Mouse (Mus musculus): Measurements from ENCODE around the gene Tacr2. TPM values are rescaled to one million over a fixed set of nuclear protein-coding genes. Genes with fewer than 3 reads are reported as not detected.

The Tacr2 gene
- polyA plus RNA-seq, 1 experiment = 0.19 TPM

GRCm38 (mm10) chr10:62222777-62223176 is 29.5 kb upstream of the Tacr2 start:
- TF ChIP-seq CTCF (IDR thresholded peaks at IDR 0.05; ENCODE audit: borderline replicate concordance, control insufficient read depth, extremely low read depth, insufficient read depth, low read length, poor library complexity) (no peak), POLR2A (IDR thresholded peaks at IDR 0.05; ENCODE audit: control insufficient read depth, extremely low read depth, insufficient read depth, low read length, poor library complexity) (no peak)
- H3K36me3 ChIP-seq (ENCODE audit: control insufficient read depth, insufficient read depth, low read length) = no peaks in the 10 kb centered on the region
- no peak for DNase-seq
- H3K27ac ChIP-seq (ENCODE audit: control insufficient read depth, insufficient read depth, low read length) = no peak overlapping the region
- no peaks in the 10 kb centered on the region for H3K4me1 ChIP-seq (replicated peaks; ENCODE audit: control insufficient read depth, insufficient read depth, low read length)
- H3K27me3 ChIP-seq (ENCODE audit: control insufficient read depth, insufficient read depth, low read length) = no peaks in the 10 kb centered on the region
- 90% methylated on average over 17 of the region's 17 CpGs for WGBS
- H3K4me3 ChIP-seq (ENCODE audit: control insufficient read depth, insufficient read depth, low read length) = no peak overlapping the region

DNA sequence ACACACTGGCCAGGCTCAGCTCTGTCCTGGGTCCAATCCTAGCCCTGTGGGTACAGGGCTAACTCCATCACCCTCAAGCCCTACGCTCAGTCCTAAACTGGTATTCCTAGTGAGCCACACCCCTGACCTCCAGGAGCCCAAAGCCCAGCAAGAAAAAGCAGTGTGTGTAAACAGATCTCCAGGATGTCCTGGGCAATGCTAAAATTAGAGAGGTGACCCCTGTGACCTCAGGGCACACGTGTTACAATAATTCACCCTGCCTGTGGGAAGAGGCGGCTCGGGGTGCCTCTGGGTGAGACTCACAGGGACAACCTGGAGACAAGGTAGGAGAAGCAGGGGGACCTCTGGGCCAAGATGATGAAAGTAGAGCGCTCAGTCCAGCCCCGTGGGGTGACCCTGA is 28.0 kb upstream of the Tacr2 start:
- WGBS = 73% methylated on average over 6 of the region's 6 CpGs
- TF ChIP-seq POLR2A (IDR thresholded peaks at IDR 0.05; ENCODE audit: control insufficient read depth, extremely low read depth, insufficient read depth, low read length, poor library complexity) (no peak), CTCF (IDR thresholded peaks at IDR 0.05; ENCODE audit: borderline replicate concordance, control insufficient read depth, extremely low read depth, insufficient read depth, low read length, poor library complexity) (no peak)
- no peak for DNase-seq
- Histone ChIP-seq H3K4me3 (ENCODE audit: control insufficient read depth, insufficient read depth, low read length) (no peak overlapping the region), H3K27ac (ENCODE audit: control insufficient read depth, insufficient read depth, low read length) (no peak overlapping the region), H3K4me1 (replicated peaks; ENCODE audit: control insufficient read depth, insufficient read depth, low read length) (no peaks in the 10 kb centered on the region), H3K27me3 (ENCODE audit: control insufficient read depth, insufficient read depth, low read length) (no peaks in the 10 kb centered on the region), H3K36me3 (ENCODE audit: control insufficient read depth, insufficient read depth, low read length) (no peaks in the 10 kb centered on the region)

GRCm38 (mm10) chr10:62225839-62226238 is 26.4 kb upstream of the Tacr2 start:
- H3K4me3 ChIP-seq (ENCODE audit: control insufficient read depth, insufficient read depth, low read length) = no peak overlapping the region
- no peak overlapping the region for H3K27ac ChIP-seq (ENCODE audit: control insufficient read depth, insufficient read depth, low read length)
- H3K4me1 ChIP-seq (replicated peaks; ENCODE audit: control insufficient read depth, insufficient read depth, low read length) = peaks cover 5% of the 10 kb centered on the region
- TF ChIP-seq CTCF (IDR thresholded peaks at IDR 0.05; ENCODE audit: borderline replicate concordance, control insufficient read depth, extremely low read depth, insufficient read depth, low read length, poor library complexity) = no peak
- no peaks in the 10 kb centered on the region for H3K36me3 ChIP-seq (ENCODE audit: control insufficient read depth, insufficient read depth, low read length)
- 81% methylated on average over 7 of the region's 7 CpGs for WGBS
- peaks cover 2% of the 10 kb centered on the region; the same call in 1 of the 2 replicates for H3K27me3 ChIP-seq (ENCODE audit: control insufficient read depth, insufficient read depth, low read length)
- no peak for DNase-seq

GRCm38 (mm10) chr10:62228126-62228525 is 24.1 kb upstream of the Tacr2 start:
- Histone ChIP-seq H3K27me3 (ENCODE audit: control insufficient read depth, insufficient read depth, low read length) (peaks cover 5% of the 10 kb centered on the region; the same call in 1 of the 2 replicates), H3K4me3 (ENCODE audit: control insufficient read depth, insufficient read depth, low read length) (no peak overlapping the region), H3K27ac (ENCODE audit: control insufficient read depth, insufficient read depth, low read length) (no peak overlapping the region), H3K4me1 (replicated peaks; ENCODE audit: control insufficient read depth, insufficient read depth, low read length) (peaks cover 11% of the 10 kb centered on the region), H3K36me3 (ENCODE audit: control insufficient read depth, insufficient read depth, low read length) (no peaks in the 10 kb centered on the region)
- 87% methylated on average over 6 of the region's 6 CpGs for WGBS
- DNase-seq = no peak
- no peak for TF ChIP-seq CTCF (IDR thresholded peaks at IDR 0.05; ENCODE audit: borderline replicate concordance, control insufficient read depth, extremely low read depth, insufficient read depth, low read length, poor library complexity)
- TF ChIP-seq POLR2A (IDR thresholded peaks at IDR 0.05; ENCODE audit: control insufficient read depth, extremely low read depth, insufficient read depth, low read length, poor library complexity) = no peak

GRCm38 (mm10) chr10:62230708-62231394 is 21.4 kb upstream of the Tacr2 start, which contains the start of gene Tspan15:
Tspan15 (minus strand) TSS chr10:62231251.
- WGBS = 3% methylated on average over 59 of the region's 59 CpGs
- no peak within 1 kb of the TSS for H3K27ac ChIP-seq (ENCODE audit: control insufficient read depth, insufficient read depth, low read length)
- no peak for TF ChIP-seq POLR2A (IDR thresholded peaks at IDR 0.05; ENCODE audit: control insufficient read depth, extremely low read depth, insufficient read depth, low read length, poor library complexity)
- no peak for TF ChIP-seq CTCF (IDR thresholded peaks at IDR 0.05; ENCODE audit: borderline replicate concordance, control insufficient read depth, extremely low read depth, insufficient read depth, low read length, poor library complexity)

GRCm38 (mm10) chr10:62231395-62231732 is 20.9 kb upstream of the Tacr2 start:
- no peak overlapping the region for H3K27ac ChIP-seq (ENCODE audit: control insufficient read depth, insufficient read depth, low read length)
- TF ChIP-seq POLR2A (IDR thresholded peaks at IDR 0.05; ENCODE audit: control insufficient read depth, extremely low read depth, insufficient read depth, low read length, poor library complexity) = no peak
- no peak for TF ChIP-seq CTCF (IDR thresholded peaks at IDR 0.05; ENCODE audit: borderline replicate concordance, control insufficient read depth, extremely low read depth, insufficient read depth, low read length, poor library complexity)
- WGBS = 10% methylated on average over 13 of the region's 13 CpGs
- H3K36me3 ChIP-seq (ENCODE audit: control insufficient read depth, insufficient read depth, low read length) = no peaks in the 10 kb centered on the region
- H3K4me1 ChIP-seq (replicated peaks; ENCODE audit: control insufficient read depth, insufficient read depth, low read length) = peaks cover 11% of the 10 kb centered on the region
- H3K27me3 ChIP-seq (ENCODE audit: control insufficient read depth, insufficient read depth, low read length) = peaks cover 5% of the 10 kb centered on the region; the same call in 1 of the 2 replicates
- no peak for DNase-seq
- no peak overlapping the region for H3K4me3 ChIP-seq (ENCODE audit: control insufficient read depth, insufficient read depth, low read length)

More at GRCm38 (mm10) chr10:62230708-62231394, 21.4 kb upstream of the Tacr2 start, which contains the start of gene Tspan15:
- Histone ChIP-seq H3K4me1 (replicated peaks; ENCODE audit: control insufficient read depth, insufficient read depth, low read length) (peaks cover 11% of the 10 kb centered on the region), H3K36me3 (ENCODE audit: control insufficient read depth, insufficient read depth, low read length) (no peaks in the 10 kb centered on the region), H3K27me3 (ENCODE audit: control insufficient read depth, insufficient read depth, low read length) (peaks cover 5% of the 10 kb centered on the region; the same call in 1 of the 2 replicates), H3K4me3 (ENCODE audit: control insufficient read depth, insufficient read depth, low read length) (peak within 1 kb of the TSS; percentile 37)
- DNase-seq = peak; percentile 76

All from thymus, adult 2 months (tissue).